Mouse (Mus musculus) bone marrow, adult 2 months (tissue): Measurements from ENCODE around the gene Bcl2.
"Not testable (repeated sequence)": the region's sequence is repeated elsewhere in the genome, so short reads cannot be mapped to it uniquely, and the experiment has no call there.

ENCODE experiments used
- CTCF ChIP-seq: fragments of 200-500 bp; IDR thresholded peaks from 2 replicates; pipeline ENCODE4 v1.5.1; 2011; ENCODE audit warnings: low read length, control low read depth; ENCODE audit not compliant: control insufficient read depth, insufficient read depth
- POLR2A ChIP-seq: fragments of 200-500 bp; IDR thresholded peaks from 2 replicates; pipeline ENCODE4 v1.6.1; 2011; ENCODE audit warnings: low read depth, mild to moderate bottlenecking, control low read depth, low read length, borderline replicate concordance; ENCODE audit not compliant: control insufficient read depth

GRCm38 (mm10) chr1:106534835-106535234 is 179.2 kb downstream of the Bcl2 start:
- TF ChIP-seq CTCF, POLR2A: not testable (repeated sequence)
